Mouse (Mus musculus) CD4-positive, CD25-positive, alpha-beta regulatory T cell, adult 2 months (primary cell): ENCODE results near the gene Gm10057.
"Not testable (repeated sequence)": the region's sequence is repeated elsewhere in the genome, so short reads cannot be mapped to it uniquely, and the experiment has no call there.

Experiments used
- DNase-seq: peaks from one replicate; pipeline ENCODE4 v3.0.0-alpha.2; 2012; ENCODE audit warnings: low read depth, low spot score

Gene Gm10057

DNA sequence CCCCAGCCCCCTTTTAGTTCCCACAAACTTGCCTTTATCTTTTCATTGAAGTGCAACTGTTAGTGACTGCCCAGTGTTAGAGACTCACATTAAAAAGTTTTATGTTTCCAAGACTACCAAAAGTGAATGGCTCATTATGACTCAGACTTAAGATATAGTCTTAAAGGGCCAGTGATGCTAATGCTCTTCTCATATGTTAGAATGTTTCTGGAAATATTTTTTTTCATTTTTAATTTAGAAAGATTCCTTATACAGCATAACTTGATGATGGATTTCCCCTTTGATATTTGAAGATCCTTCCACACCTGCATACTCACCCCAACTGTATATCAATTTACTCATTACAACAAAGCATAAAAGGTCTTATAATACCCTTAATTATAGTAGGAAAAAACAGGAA, at the start of gene Gm10057:
Gene Gm10057, minus strand, starts transcription at position 101 of the 400 bp plus-strand sequence.
- not testable (repeated sequence) for DNase-seq

DNA sequence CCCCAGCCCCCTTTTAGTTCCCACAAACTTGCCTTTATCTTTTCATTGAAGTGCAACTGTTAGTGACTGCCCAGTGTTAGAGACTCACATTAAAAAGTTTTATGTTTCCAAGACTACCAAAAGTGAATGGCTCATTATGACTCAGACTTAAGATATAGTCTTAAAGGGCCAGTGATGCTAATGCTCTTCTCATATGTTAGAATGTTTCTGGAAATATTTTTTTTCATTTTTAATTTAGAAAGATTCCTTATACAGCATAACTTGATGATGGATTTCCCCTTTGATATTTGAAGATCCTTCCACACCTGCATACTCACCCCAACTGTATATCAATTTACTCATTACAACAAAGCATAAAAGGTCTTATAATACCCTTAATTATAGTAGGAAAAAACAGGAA, 21.1 kb downstream of the Gm10057 start, which contains the start of gene 4921511M17Rik:
Gene 4921511M17Rik, minus strand, starts transcription at position 101 of the 400 bp plus-strand sequence.
- not testable (repeated sequence) for DNase-seq

DNA sequence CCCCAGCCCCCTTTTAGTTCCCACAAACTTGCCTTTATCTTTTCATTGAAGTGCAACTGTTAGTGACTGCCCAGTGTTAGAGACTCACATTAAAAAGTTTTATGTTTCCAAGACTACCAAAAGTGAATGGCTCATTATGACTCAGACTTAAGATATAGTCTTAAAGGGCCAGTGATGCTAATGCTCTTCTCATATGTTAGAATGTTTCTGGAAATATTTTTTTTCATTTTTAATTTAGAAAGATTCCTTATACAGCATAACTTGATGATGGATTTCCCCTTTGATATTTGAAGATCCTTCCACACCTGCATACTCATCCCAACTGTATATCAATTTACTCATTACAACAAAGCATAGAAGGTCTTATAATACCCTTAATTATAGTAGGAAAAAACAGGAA, 42.3 kb downstream of the Gm10057 start, which contains the start of gene Samt1:
Gene Samt1, minus strand, starts transcription at position 101 of the 400 bp plus-strand sequence.
- DNase-seq: not testable (repeated sequence)
